Mouse (Mus musculus): ENCODE measurements around the gene Vgll4.

The Vgll4 gene

GRCm38 (mm10) chr6:114814199-114814881 lies 155.5 kb downstream of the Vgll4 start:
- DNase-seq (ENCODE audit: extremely low read depth, low read depth, low spot score), result no peak

DNA sequence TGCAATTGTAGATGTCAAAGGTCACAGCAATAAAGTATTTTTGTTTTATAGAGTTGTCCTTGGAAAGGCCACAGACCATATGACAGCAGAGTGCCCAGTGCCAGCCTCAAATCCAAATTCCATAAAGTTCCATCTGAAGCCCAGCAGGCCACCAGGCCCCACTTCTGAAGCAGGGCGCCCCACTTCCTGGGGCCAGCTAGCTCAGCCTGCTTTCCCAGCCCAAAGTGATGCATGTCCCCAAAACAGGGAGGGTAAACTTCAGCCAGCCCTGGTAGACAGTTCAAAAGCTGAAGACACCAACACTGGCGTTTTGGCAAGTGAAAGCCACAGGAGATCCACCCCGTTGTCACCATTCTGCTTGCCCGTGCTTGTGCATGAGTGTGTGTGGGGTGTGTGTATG lies 157.0 kb downstream of the Vgll4 start:
- DNase-seq (ENCODE audit: extremely low read depth, low read depth, low spot score), result no peak

- peak; percentile 99 for DNase-seq (ENCODE audit: extremely low read depth, low read depth, low spot score)
Observed at GRCm38 (mm10) chr6:114812322-114812721, 157.5 kb downstream of the Vgll4 start.

Measured in fat pad, adult 2 months (tissue).